Mouse (Mus musculus) embryonic stem cell, embryonic (primary cell): ENCODE data around the gene Tmprss6.

ENCODE experiments used
- CTCF ChIA-PET, 4 experiments: fragments of 300-600 bp in 2 of 4; fragments of 350-600 bp in 2 of 4; sonication (Branson Sonifier 250); formaldehyde crosslinking; loops; one replicate each; lab custom pipeline; 2022; ENCODE audit warnings: inconsistent platforms in 2 of 4; lab: Charles Lee
- POLR2A ChIA-PET, 4 experiments: fragments of 300-600 bp in 2 of 4; fragments of 350-600 bp in 2 of 4; sonication (Branson Sonifier 250); formaldehyde crosslinking; loops; one replicate each; lab custom pipeline; 2022; ENCODE audit warnings: antibody characterized with exemption in 4 of 4, inconsistent platforms in 1 of 4; lab: Charles Lee

Gene Tmprss6

DNA sequence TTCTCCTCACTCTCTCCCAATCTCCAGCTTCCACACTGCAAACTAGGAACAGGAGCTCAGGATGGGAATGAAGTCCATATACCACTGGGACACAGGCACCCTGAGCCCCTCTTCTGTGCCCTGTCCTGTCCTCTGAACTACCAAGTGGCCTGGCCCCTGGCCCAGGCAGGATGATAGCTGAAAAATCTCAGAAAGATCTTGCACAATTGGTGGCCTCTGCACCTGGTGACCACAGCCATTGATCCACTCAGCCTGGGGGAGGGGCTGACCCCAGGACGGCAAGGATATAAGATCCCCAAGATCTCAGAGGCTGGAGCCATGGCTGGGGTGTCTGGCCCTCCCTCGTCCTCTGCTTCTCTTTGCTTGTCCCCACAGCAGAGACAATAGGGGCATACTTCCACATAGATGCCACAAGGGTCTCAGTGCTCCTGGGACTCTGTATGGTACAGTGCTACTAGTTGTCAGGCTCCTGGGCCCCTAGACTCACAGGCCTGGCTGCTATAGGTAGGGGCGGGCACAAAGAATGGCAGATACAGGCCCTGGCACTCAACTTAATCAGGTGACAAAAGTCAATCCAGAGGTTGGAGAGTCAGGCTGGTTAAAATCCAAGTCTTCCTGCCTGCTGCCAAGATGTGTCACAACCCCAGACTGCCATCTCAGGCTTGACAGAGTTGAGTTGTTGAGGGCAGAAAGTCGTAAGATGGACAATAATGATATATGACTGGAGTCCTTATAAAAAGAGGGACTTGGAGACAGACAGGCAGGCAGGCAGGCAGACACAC lies 2.3 kb upstream of the Tmprss6 start:
- ChIA-PET CTCF (interaction anchor here in 2 of 4 experiments (0.6 to 1.0 kb wide), 2 partner anchors 23 to 457 kb away, joined by 4 read pairs; no protein-coding TSS in a partner anchor), POLR2A (interaction anchor here in 1 of 4 experiments (0.6 kb wide), 1 partner anchor 625 kb away, joined by 4 read pairs; no protein-coding TSS in a partner anchor)

DNA sequence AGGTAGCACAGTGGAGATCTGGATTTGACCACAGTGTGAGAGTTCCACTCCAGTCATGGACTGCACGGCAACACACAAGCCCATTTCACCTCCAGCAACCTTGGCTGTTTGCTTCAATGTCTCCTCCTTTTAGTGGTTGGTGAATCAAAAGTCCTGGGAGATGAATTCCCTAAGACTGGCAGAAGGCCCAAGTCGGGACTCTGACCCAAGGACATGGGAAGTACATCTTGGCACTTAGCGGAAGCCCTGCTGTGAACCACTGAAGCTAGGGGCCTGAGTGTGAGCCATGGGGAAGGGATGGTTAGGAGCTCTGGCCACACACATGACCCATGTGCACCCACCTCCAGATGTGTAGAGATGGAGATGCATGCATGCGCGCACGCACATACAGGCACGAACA lies 864 bp downstream of the Tmprss6 start:
- ChIA-PET POLR2A (no interaction called here), CTCF (interaction anchor here in 2 of 4 experiments (0.7 to 1.2 kb wide), 3 partner anchors 20 to 114 kb away, joined by 3 to 7 read pairs (median 4); no protein-coding TSS in a partner anchor)

DNA sequence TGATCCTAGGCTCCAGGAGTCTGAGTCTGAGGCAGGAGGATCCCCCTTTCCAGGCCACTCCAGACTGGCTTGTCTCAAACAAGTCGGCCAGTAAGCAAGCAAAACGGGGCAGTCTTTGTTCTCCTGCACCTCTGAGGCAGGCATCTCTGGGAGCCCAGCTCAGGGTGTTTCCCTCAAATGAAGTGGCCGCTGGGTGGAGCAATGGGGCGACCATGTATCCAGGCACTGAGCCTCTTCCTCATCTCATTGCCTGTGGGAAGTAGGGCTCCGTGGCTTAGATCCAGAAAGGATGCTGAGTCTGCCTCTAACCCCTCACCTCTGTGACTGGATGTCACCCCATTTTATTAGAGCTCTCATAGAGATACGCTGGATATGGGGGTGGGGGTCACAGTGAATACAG lies 1.6 kb downstream of the Tmprss6 start:
- CTCF ChIA-PET, result interaction anchor here (0.6 to 1.2 kb wide), 6 partner anchors 18 to 277 kb away, joined by 3 to 7 read pairs (median 3); no protein-coding TSS in a partner anchor

DNA sequence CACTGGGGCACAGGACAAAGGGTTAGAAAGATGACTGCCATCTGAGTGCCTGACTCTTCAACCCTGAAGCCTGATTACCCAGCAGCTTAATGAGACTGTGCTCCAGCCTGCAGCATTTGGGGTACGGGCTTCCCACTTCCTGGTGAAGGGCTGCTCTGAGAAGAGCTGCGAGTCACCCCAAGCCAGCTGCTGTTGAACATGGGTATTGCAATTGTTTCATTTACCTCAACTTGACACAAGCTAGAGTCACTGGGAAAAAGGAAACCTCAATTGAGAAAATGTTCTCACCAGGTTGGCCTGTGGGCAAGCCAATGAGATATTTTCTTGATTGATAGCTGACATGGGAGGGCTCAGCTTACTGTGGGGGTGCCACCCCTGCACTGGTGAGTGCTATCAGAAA lies 5.5 kb downstream of the Tmprss6 start:
- CTCF ChIA-PET, result interaction anchor here in 2 of 4 experiments (0.6 to 0.9 kb wide), 3 partner anchors 14 to 501 kb away, joined by 3 to 4 read pairs (median 3); no protein-coding TSS in a partner anchor
- POLR2A ChIA-PET, result no interaction called here

More for the DNA sequence above, 1.6 kb downstream of the Tmprss6 start:
- POLR2A ChIA-PET, result interaction anchor here in 1 of 4 experiments (0.6 kb wide), 1 partner anchor 46 kb away, joined by 4 read pairs; no protein-coding TSS in a partner anchor

DNA sequence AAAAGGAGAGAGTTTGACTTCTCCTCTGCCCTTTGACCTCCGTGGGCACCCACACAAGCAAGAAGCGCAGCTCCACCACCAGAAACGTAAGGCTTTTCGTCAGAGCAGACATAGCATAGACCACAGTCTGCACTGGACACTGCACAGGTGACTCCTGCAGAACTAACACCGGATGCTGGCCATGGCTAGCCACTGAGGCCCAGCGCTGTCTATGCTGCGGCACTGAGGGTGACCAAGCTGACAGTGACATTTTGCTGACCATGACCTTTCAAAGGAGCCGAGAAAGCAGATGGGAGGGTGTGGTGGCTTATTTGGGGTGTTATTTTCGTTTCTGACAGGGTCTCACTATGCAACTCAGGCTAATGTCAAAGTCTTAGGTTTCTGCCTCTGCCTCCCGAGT lies 11.2 kb downstream of the Tmprss6 start:
- ChIA-PET POLR2A (interaction anchor here in 1 of 4 experiments (0.6 to 1.2 kb wide), 2 partner anchors 9 to 297 kb away, joined by 3 to 4 read pairs; no protein-coding TSS in a partner anchor), CTCF (interaction anchor here in 2 of 4 experiments (0.7 to 1.7 kb wide), 2 partner anchors 9 kb away, joined by 3 to 15 read pairs; no protein-coding TSS in a partner anchor)

DNA sequence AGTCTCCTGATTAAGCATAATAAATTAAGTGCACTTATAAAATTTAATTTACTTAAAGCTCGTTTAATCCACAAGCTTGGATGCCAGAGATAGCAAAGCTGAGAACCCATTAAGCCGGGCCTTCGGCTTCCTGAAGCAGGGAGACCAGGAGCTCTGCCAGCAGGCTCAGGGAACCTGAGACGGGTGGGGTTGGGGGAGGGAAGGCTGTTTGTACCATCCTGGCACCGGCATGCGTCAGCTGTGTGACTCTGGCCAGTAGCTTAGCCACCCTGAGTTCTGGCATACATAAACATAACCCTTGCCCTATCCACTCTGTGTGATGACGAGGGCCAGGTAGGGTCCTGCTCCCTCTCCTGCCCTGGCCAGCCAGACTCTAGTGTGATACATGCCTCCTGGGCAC lies 12.4 kb downstream of the Tmprss6 start:
- CTCF ChIA-PET, result interaction anchor here in 2 of 4 experiments (0.7 to 1.7 kb wide), 2 partner anchors 8 to 87 kb away, joined by 3 to 15 read pairs; no protein-coding TSS in a partner anchor
- POLR2A ChIA-PET, result interaction anchor here in 1 of 4 experiments (0.6 to 1.2 kb wide), 2 partner anchors 8 to 589 kb away, joined by 4 read pairs; no protein-coding TSS in a partner anchor

DNA sequence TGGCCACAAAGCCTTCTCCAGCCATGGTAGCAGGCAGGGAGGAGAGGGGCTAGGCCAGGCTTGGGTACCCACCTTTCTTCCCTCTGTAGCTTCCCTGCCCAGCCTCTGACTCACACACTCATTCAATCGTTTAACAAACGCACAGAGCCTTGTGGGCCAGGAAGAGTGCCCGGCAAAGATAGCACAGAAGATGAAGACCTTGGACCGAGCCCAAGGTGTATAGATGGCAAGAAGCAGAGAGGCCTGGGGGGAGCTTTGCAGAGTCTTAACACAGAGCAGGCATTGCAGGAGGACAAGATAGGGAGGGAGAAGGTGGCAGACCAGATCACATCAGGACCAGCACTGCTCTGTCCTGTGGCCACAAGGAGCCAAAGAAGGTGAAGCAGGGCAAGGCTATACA lies 13.3 kb downstream of the Tmprss6 start:
- ChIA-PET POLR2A (no interaction called here), CTCF (no interaction called here)

DNA sequence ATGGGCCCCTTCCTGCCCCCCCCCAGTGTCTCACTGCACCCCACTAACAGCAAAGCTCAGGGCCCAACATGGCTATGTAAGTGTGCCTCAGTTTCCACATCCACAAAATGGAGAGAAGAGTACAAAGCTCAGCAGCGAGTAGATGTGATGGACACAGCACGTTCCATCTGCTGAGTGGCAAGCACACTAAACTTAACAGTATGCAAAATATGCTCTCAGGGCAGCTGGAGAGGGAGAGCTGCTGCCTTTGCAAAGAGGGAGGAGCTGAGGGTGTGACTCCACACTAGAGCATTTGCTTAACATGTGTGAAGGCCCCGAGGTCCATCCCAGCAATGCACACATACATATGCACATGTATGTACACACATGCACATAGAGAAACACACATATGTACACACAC lies 15.5 kb downstream of the Tmprss6 start:
- POLR2A ChIA-PET, result interaction anchor here in 1 of 4 experiments (1.1 kb wide), 1 partner anchor 47 kb away, joined by 3 read pairs; the partner anchor contains the start of gene Mpst
- CTCF ChIA-PET, result interaction anchor here in 3 of 4 experiments (0.5 to 0.7 kb wide), 5 partner anchors 95 to 264 kb away, joined by 3 to 6 read pairs (median 4); no protein-coding TSS in a partner anchor

DNA sequence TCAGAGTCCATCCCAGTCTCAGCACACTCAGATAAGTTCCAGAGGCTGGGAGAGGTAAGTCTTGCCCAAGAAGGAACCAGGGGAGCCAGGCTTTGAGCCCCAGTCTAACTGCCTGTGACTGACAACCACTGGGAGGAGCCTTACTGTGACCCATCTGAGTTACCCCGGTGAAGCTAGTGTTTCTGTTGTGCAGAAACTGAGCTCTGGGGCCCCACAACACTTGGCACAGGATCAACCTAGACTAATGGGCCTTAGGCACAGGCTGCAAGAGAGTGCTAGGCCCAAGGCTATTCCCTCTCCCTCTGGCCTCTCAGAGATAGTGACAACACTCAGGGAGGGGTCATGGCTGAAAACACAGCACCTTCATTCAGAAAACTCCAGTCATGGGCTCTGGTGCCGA lies 17.2 kb downstream of the Tmprss6 start:
- ChIA-PET POLR2A (interaction anchor here in 2 of 4 experiments (0.7 to 1.3 kb wide), 3 partner anchors 63 to 131 kb away, joined by 3 read pairs; no protein-coding TSS in a partner anchor), CTCF (interaction anchor here in 2 of 4 experiments (0.7 kb wide), 2 partner anchors 131 to 227 kb away, joined by 3 to 4 read pairs; no protein-coding TSS in a partner anchor)

DNA sequence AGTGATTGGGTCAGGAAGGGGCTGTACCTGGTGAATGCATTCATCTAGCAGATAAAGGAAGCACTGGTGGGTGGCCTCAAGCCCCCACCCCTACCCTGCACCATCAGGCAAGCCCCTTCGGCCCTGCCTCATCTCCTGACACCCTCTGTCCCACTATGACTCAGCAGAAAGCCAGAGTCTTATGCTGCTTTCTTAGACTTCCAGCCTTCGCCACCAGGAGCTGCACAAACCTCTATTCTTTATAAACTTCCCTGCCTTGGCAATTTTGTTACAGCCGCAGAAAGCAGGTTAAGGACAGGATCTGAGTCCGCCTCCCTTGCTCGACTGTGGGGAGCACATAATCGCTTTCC lies 18.0 kb downstream of the Tmprss6 start:
- CTCF ChIA-PET, result interaction anchor here (0.6 to 1.4 kb wide), 13 partner anchors 9 to 266 kb away, joined by 3 to 8 read pairs (median 3); partner anchors contain the start of genes Mpst (in 1 of the 4) and Tst (in 1 of the 4)
- POLR2A ChIA-PET, result interaction anchor here in 3 of 4 experiments (0.6 to 1.3 kb wide), 7 partner anchors 14 to 638 kb away, joined by 3 to 6 read pairs (median 3); no protein-coding TSS in a partner anchor

DNA sequence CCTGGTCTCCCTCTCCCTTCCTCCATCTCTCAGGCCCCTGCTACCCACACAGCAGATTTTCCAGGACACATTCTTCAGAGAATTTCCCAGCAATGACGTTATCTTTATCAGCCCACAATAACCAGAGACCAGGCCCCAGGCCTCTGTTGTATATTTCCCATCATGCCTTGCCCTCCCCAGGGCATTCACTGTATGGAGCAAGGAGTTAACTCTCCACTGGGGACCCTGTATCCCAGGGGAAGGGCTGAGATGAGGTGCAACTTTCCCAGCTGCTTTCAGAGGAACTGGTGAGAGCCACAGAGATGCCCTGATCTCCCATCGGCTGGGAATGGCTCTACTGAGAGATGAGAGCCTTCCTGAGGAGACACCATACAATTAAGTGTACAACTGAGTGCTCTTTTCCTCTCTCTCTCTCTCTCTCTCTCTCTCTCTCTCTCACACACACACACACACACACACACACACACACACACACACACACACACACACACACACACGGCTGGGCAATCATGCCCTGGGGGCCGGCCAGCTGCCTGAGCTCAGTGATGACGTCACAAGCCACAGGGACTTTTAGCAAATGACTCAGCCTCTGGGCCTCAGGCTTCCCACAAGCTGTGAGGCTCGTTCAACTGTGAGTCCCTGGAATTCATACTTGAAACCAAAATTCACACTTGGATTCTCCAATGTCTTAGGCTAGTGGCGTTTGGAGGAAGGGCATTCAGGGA lies 18.6 kb downstream of the Tmprss6 start:
- CTCF ChIA-PET, result interaction anchor here (0.6 to 2.7 kb wide), 13 partner anchors 9 to 210 kb away, joined by 3 to 22 read pairs (median 4); partner anchors contain the start of genes C1qtnf6 (in 1 of the 4), Mpst (in 1 of the 4) and Tst (in 1 of the 4)
- POLR2A ChIA-PET, result interaction anchor here in 3 of 4 experiments (0.6 to 1.3 kb wide), 6 partner anchors 13 to 1815 kb away, joined by 3 to 11 read pairs (median 3); partner anchors contain the start of genes Mpst (in 1 of the 3) and Tst (in 1 of the 3)

DNA sequence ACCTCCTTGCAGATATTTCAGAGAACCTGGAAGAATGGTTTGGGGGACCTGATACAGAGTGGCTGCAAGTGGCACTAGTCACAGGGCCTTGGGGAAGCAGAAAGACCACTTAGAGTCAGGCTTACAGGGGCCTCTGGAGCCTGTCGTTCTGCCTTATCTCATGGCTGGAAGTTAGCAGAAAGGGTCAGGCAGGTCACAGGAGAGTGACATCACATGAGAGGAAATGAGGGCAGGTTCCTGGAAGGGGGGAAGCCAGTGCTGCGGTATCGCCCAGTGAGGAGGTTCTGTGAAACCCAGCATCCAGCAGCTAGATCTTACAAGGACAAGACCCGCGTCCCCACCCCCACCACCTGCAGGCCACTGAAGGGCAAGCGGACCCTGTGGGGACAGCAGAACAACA lies 19.3 kb downstream of the Tmprss6 start:
- POLR2A ChIA-PET, result interaction anchor here in 3 of 4 experiments (0.6 to 1.7 kb wide), 8 partner anchors 8 to 1815 kb away, joined by 3 to 11 read pairs (median 4); partner anchors contain the start of genes Mpst (in 1 of the 3) and Tst (in 1 of the 3)
- CTCF ChIA-PET, result interaction anchor here (0.6 to 3.2 kb wide), 32 partner anchors 11 to 607 kb away, joined by 3 to 38 read pairs (median 5); partner anchors contain the start of genes C1qtnf6 (in 1 of the 4) and Elfn2 (in 1 of the 4)

DNA sequence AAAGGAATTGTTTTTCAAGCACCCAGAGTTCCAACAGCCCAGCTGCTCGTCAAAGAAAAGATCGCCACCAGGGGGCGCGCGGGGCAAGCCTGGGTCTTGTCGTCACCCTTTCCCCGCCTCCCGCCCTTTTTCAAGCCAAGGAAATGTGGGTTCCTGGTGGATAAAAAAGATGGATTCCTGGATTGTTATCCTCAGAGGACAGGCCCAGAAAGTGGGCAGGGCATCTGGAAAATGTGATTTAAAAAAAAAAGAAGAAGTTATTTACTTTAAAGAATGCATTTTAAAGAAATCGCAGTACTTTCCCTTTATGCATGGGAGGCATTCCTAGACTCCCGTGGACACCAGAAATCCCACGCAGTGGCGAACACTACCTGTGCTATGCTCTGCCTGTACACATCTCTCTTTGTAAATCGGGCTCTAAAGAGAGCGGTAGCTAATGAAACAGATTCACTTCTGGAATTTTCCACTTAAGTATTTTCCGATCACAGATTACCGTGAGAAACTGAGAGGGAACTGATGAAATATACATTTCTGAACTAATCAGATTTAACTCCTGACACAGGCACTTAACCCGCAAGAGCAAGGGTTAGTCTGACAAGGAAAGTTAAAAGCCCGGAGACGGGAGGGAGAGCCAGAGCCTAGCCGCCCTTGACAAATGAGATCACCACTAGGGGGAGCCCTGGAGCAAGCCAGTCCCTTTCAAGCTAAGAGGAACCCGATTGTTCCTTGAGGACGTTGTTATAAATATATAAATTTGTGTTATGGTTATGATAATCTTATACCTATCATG lies 20.5 kb downstream of the Tmprss6 start:
- ChIA-PET POLR2A (interaction anchor here in 2 of 4 experiments (0.6 to 1.7 kb wide), 11 partner anchors 9 to 1774 kb away, joined by 3 to 8 read pairs (median 3); partner anchors contain the start of genes Kctd17 (in 1 of the 2), Mpst (in 1 of the 2) and Tst (in 1 of the 2)), CTCF (interaction anchor here (0.5 to 3.2 kb wide), 107 partner anchors 8 to 505 kb away, joined by 3 to 38 read pairs (median 4); partner anchors contain the start of genes Ift27 (in 3 of the 4), Kctd17 (in 3 of the 4), Mpst (in 2 of the 4) and Tst (in 2 of the 4))

DNA sequence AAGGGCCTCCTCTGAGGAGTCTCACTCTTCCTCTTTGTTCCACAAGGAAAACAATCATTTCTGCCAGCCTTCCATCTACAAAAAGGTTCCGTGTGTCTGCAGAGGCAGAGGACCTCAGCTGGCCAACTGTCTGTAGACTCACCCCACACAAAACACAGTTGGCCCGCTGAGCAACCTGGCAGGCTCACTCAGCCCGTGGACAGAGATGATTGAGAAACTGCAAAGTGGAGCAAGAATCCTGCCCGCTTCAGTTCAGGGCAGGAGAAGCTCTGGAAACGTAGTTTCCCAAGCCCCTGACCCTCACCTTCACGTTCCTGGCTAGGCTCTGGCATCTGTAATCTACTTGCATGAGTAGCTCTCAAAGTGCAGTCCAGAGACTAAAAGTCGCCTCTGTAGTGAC lies 21.3 kb downstream of the Tmprss6 start:
- CTCF ChIA-PET, result interaction anchor here (0.6 to 3.2 kb wide), 62 partner anchors 8 to 417 kb away, joined by 3 to 38 read pairs (median 5); partner anchors contain the start of genes Kctd17 (in 3 of the 4), Mpst (in 2 of the 4), Tst (in 2 of the 4) and C1qtnf6 (in 1 of the 4)
- POLR2A ChIA-PET, result interaction anchor here in 2 of 4 experiments (0.6 to 1.7 kb wide), 5 partner anchors 14 to 571 kb away, joined by 3 to 8 read pairs (median 6); partner anchors contain the start of genes Kctd17 (in 1 of the 2), Mpst (in 1 of the 2) and Tst (in 1 of the 2)

DNA sequence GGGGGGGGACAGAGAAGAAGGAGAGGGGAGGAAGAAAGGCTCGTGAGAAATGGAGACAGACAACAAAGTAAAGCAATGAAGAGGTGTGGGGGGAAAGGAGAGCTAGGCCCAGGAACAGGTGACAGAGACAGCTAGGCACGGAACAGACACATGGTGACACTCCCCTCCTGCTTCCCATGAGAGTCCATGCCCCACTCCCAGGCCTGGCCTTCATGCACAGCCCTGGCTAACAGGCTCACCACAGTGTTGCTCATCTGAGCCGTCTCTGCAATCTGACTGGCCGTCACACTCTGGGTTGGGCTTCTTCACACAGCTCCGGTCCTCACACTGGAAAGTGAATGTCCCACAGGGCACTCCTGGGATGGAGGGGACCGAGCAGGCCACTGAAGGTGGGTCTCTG lies 24.6 kb downstream of the Tmprss6 start:
- ChIA-PET CTCF (interaction anchor here in 2 of 4 experiments (0.6 to 1.3 kb wide), 3 partner anchors 9 to 827 kb away, joined by 3 to 4 read pairs (median 3); no protein-coding TSS in a partner anchor), POLR2A (interaction anchor here in 1 of 4 experiments (1.4 kb wide), 1 partner anchor 15 kb away, joined by 3 read pairs; the partner anchor contains the start of gene Kctd17)

DNA sequence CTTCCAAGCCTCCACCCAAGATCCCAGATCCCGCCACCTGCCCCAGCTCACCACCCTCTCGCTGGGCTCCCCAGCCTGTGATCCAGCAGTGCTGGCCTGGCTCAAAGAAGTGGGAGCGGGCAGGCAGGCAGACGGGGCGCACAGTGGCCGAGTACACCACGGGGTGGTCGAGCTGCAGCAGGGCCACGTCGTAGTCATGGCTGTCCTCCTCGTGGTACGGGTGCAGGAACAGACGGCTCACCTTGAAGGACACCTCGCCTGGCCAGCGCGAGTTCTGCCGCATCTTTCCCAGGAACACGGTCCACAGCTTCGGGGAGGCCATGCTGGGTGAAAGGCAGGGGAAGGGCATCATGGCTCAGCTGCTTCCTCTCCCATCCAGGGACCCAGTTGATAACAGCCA lies 26.2 kb downstream of the Tmprss6 start:
- ChIA-PET CTCF (interaction anchor here in 3 of 4 experiments (0.6 to 1.4 kb wide), 8 partner anchors 14 to 1697 kb away, joined by 3 to 5 read pairs (median 3); partner anchors contain the start of gene Kctd17 (in 1 of the 3)), POLR2A (interaction anchor here in 2 of 4 experiments (0.5 to 1.7 kb wide), 6 partner anchors 13 to 525 kb away, joined by 3 to 4 read pairs (median 3); partner anchors contain the start of gene Kctd17 (in 2 of the 2))
